Mouse (Mus musculus): ENCODE measurements around the gene Chchd4. TPM values are rescaled to one million over a fixed set of nuclear protein-coding genes. Genes with fewer than 3 reads are reported as not detected.
"Not testable (repeated sequence)": the region's sequence is repeated elsewhere in the genome, so short reads cannot be mapped to it uniquely, and the experiment has no call there.

Gene Chchd4
- polyA plus RNA-seq, 1 experiment from 2014 or later = 24.2 TPM

- Histone ChIP-seq H3K9me3 (no peaks in the 10 kb centered on the region), H3K27me3 (no peaks in the 10 kb centered on the region), H3K4me3 (replicated peaks) (no peak overlapping the region), H3K4me1 (peaks cover 4% of the 10 kb centered on the region; the same call in 1 of the 2 replicates), H3K9ac (no peak overlapping the region), H3K27ac (no peak overlapping the region), H3K4me2 (no peak overlapping the region), H3K36me3 (replicated peaks) (peaks cover 84% of the 10 kb centered on the region)
- ATAC-seq (ENCODE audit: low FRiP score) = no peak
- WGBS = 93% methylated on average over 8 of the region's 8 CpGs
These were observed 21.2 kb upstream of the Chchd4 start for GRCm38 (mm10) chr6:91494526-91494925.

GRCm38 (mm10) chr6:91493053-91493452 is 19.7 kb upstream of the Chchd4 start:
- 90% methylated on average over 10 of the region's 10 CpGs for WGBS
- Histone ChIP-seq H3K27me3 (no peaks in the 10 kb centered on the region), H3K36me3 (replicated peaks) (peaks cover 80% of the 10 kb centered on the region)

GRCm38 (mm10) chr6:91491004-91491403 is 17.7 kb upstream of the Chchd4 start:
- no peaks in the 10 kb centered on the region for H3K9me3 ChIP-seq
- no peak overlapping the region for H3K4me3 ChIP-seq (replicated peaks)
- no peaks in the 10 kb centered on the region for H3K27me3 ChIP-seq
- 74% methylated on average over 6 of the region's 6 CpGs for WGBS
- H3K36me3 ChIP-seq (replicated peaks) = peaks cover 81% of the 10 kb centered on the region
- no peak for ATAC-seq (ENCODE audit: low FRiP score)
- no peak overlapping the region for H3K9ac ChIP-seq
- no peak overlapping the region for H3K27ac ChIP-seq
- peaks cover 4% of the 10 kb centered on the region; the same call in 1 of the 2 replicates for H3K4me1 ChIP-seq
- no peak overlapping the region for H3K4me2 ChIP-seq

More at GRCm38 (mm10) chr6:91493053-91493452, 19.7 kb upstream of the Chchd4 start:
- ATAC-seq (ENCODE audit: low FRiP score) = no peak
- no peak overlapping the region for H3K9ac ChIP-seq
- no peak overlapping the region for H3K4me2 ChIP-seq
- no peak overlapping the region for H3K27ac ChIP-seq
- H3K4me1 ChIP-seq = peaks cover 4% of the 10 kb centered on the region; the same call in 1 of the 2 replicates
- H3K9me3 ChIP-seq = no peaks in the 10 kb centered on the region
- H3K4me3 ChIP-seq (replicated peaks) = no peak overlapping the region

GRCm38 (mm10) chr6:91489872-91490271 is 16.5 kb upstream of the Chchd4 start:
- 90% methylated on average over 10 of the region's 10 CpGs for WGBS

GRCm38 (mm10) chr6:91488496-91489212 is 15.3 kb upstream of the Chchd4 start:
- Histone ChIP-seq H3K4me3 (replicated peaks) (no peak overlapping the region), H3K9ac (no peak overlapping the region), H3K36me3 (replicated peaks) (peaks cover 87% of the 10 kb centered on the region), H3K4me2 (no peak overlapping the region), H3K27ac (no peak overlapping the region), H3K9me3 (no peaks in the 10 kb centered on the region), H3K27me3 (no peaks in the 10 kb centered on the region), H3K4me1 (peaks cover 4% of the 10 kb centered on the region; the same call in 1 of the 2 replicates)
- WGBS = 88% methylated on average over 9 of the region's 9 CpGs
- no peak for ATAC-seq (ENCODE audit: low FRiP score)

More at GRCm38 (mm10) chr6:91489872-91490271, 16.5 kb upstream of the Chchd4 start:
- H3K4me2 ChIP-seq = no peak overlapping the region
- H3K4me3 ChIP-seq (replicated peaks) = no peak overlapping the region
- no peaks in the 10 kb centered on the region for H3K9me3 ChIP-seq
- peaks cover 84% of the 10 kb centered on the region for H3K36me3 ChIP-seq (replicated peaks)
- H3K9ac ChIP-seq = no peak overlapping the region
- no peaks in the 10 kb centered on the region for H3K27me3 ChIP-seq
- H3K4me1 ChIP-seq = peaks cover 4% of the 10 kb centered on the region; the same call in 1 of the 2 replicates
- no peak overlapping the region for H3K27ac ChIP-seq
- ATAC-seq (ENCODE audit: low FRiP score) = no peak

GRCm38 (mm10) chr6:91486736-91487453 is 13.5 kb upstream of the Chchd4 start:
- Histone ChIP-seq H3K27me3 (no peaks in the 10 kb centered on the region), H3K36me3 (replicated peaks) (peaks cover 88% of the 10 kb centered on the region), H3K4me2 (no peak overlapping the region), H3K4me3 (replicated peaks) (no peak overlapping the region), H3K9ac (no peak overlapping the region), H3K4me1 (no peaks in the 10 kb centered on the region), H3K9me3 (no peaks in the 10 kb centered on the region), H3K27ac (no peak overlapping the region)
- no peak for ATAC-seq (ENCODE audit: low FRiP score)
- WGBS = 92% methylated on average over 15 of the region's 15 CpGs

- no peak overlapping the region for H3K4me3 ChIP-seq (replicated peaks)
- no peaks in the 10 kb centered on the region for H3K27me3 ChIP-seq
- H3K9ac ChIP-seq = no peak overlapping the region
- no peaks in the 10 kb centered on the region for H3K4me1 ChIP-seq
- H3K27ac ChIP-seq = no peak overlapping the region
- no peaks in the 10 kb centered on the region for H3K9me3 ChIP-seq
- no peak overlapping the region for H3K4me2 ChIP-seq
- WGBS = 100% methylated on average over 2 of the region's 2 CpGs
- ATAC-seq (ENCODE audit: low FRiP score) = no peak
- H3K36me3 ChIP-seq (replicated peaks) = peaks cover 99% of the 10 kb centered on the region
These were observed 10.0 kb upstream of the Chchd4 start for GRCm38 (mm10) chr6:91483371-91483770.

- Histone ChIP-seq H3K4me3 (replicated peaks) (no peak overlapping the region), H3K4me2 (no peak overlapping the region), H3K9me3 (no peaks in the 10 kb centered on the region), H3K4me1 (peaks cover 31% of the 10 kb centered on the region), H3K27ac (no peak overlapping the region), H3K27me3 (no peaks in the 10 kb centered on the region), H3K36me3 (replicated peaks) (peaks cover 50% of the 10 kb centered on the region), H3K9ac (no peak overlapping the region)
- no peak for ATAC-seq (ENCODE audit: low FRiP score)
- 96% methylated on average over 2 of the region's 2 CpGs for WGBS
These were observed 3.2 kb upstream of the Chchd4 start for GRCm38 (mm10) chr6:91476541-91476940.

GRCm38 (mm10) chr6:91474441-91475190 is 1.3 kb upstream of the Chchd4 start:
- WGBS = 57% methylated on average over 9 of the region's 9 CpGs
- H3K36me3 ChIP-seq (replicated peaks) = peaks cover 36% of the 10 kb centered on the region
- ATAC-seq (ENCODE audit: low FRiP score) = no peak
- no peaks in the 10 kb centered on the region for H3K27me3 ChIP-seq
- H3K9me3 ChIP-seq = no peaks in the 10 kb centered on the region
- H3K4me3 ChIP-seq (replicated peaks) = peak overlapping the region; percentile 78
- H3K9ac ChIP-seq = peak overlapping the region; percentile 81
- H3K4me1 ChIP-seq = peaks cover 32% of the 10 kb centered on the region
- H3K27ac ChIP-seq = no peak overlapping the region
- peak overlapping the region; percentile 89 for H3K4me2 ChIP-seq

GRCm38 (mm10) chr6:91473805-91474440 is 577 bp upstream of the Chchd4 start:
- WGBS = under 1% methylated on average over 27 of the region's 27 CpGs
- Histone ChIP-seq H3K27ac (peak overlapping the region; percentile 50), H3K27me3 (no peaks in the 10 kb centered on the region), H3K9ac (peak overlapping the region; percentile 81), H3K4me2 (peak overlapping the region; percentile 89), H3K36me3 (replicated peaks) (peaks cover 31% of the 10 kb centered on the region), H3K4me1 (peaks cover 32% of the 10 kb centered on the region), H3K4me3 (replicated peaks) (peak overlapping the region; percentile 78), H3K9me3 (no peaks in the 10 kb centered on the region)
- peak; percentile 64 for ATAC-seq (ENCODE audit: low FRiP score)

GRCm38 (mm10) chr6:91472319-91472718 is 1.0 kb downstream of the Chchd4 start:
- ATAC-seq (ENCODE audit: low FRiP score) = no peak
- H3K4me2 ChIP-seq = peak overlapping the region; percentile 89
- H3K9me3 ChIP-seq = no peaks in the 10 kb centered on the region
- H3K4me1 ChIP-seq = peaks cover 32% of the 10 kb centered on the region
- no peaks in the 10 kb centered on the region for H3K27me3 ChIP-seq
- peaks cover 18% of the 10 kb centered on the region for H3K36me3 ChIP-seq (replicated peaks)
- peak overlapping the region; percentile 66 for H3K9ac ChIP-seq
- no peak overlapping the region for H3K27ac ChIP-seq
- WGBS = 28% methylated on average over 6 of the region's 6 CpGs
- H3K4me3 ChIP-seq (replicated peaks) = peak overlapping the region; percentile 78

- Histone ChIP-seq H3K4me1 (peaks cover 32% of the 10 kb centered on the region), H3K36me3 (replicated peaks) (peaks cover 21% of the 10 kb centered on the region)
- ATAC-seq (ENCODE audit: low FRiP score); H3K9ac ChIP-seq; H3K4me3 ChIP-seq (replicated peaks); H3K9me3 ChIP-seq; H3K4me2 ChIP-seq; H3K27ac ChIP-seq; H3K27me3 ChIP-seq: not testable (repeated sequence)
- 91% methylated on average over 3 of the region's 3 CpGs for WGBS
These were observed 1.9 kb downstream of the Chchd4 start for GRCm38 (mm10) chr6:91471427-91471826.
